10 mouse cellular contexts compared by ENCODE assay signal in the genomic region with DNA sequence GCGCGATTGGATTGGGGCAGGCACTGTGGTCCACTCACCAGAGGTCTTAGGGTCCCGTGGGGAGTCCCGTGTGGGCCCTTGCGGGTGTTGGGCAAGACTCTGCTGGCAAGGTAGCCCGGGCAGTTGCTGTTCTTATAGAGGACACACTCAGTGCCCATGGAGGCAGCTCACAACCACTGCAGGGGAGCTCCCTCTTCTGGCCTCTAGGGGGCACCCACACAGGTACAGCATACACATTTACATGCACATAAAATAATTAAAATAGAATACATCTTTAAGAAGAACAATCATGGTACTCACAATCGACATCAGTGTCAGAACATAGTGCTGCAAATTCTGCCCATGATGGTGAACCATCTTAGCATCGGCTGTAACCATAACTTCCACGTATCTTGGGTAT.
DNase-seq lines count a peak whose midpoint lies in the region; ATAC-seq and TF ChIP-seq lines count a peak whose summit lies in the region.
"Had no signal": no experiment of that assay in that cellular context is flagged by ENCODE, and none has a peak within 500 bp of the region (broad histone marks: within the 10 kb centered on the region; RNA-seq: fewer than 3 reads in every experiment).

No protein-coding gene starts in this region.

- no peaks in the 10 kb centered on the region for H3K36me3 ChIP-seq in liver, postnatal 0 days (replicated peaks; ENCODE audit: insufficient read depth, low read length)
- no peaks in the 10 kb centered on the region for H3K36me3 ChIP-seq in liver, embryonic 12.5 days
- no peaks in the 10 kb centered on the region for H3K36me3 ChIP-seq in stomach, postnatal 0 days (ENCODE audit: control insufficient read depth, insufficient read depth, low read length)

- H3K27me3 ChIP-seq in liver, postnatal 0 days (ENCODE audit: insufficient read depth, low read length) = no peaks in the 10 kb centered on the region
- H3K27me3 ChIP-seq in liver, embryonic 12.5 days (replicated peaks) = no peaks in the 10 kb centered on the region
- no peaks in the 10 kb centered on the region for H3K27me3 ChIP-seq in stomach, postnatal 0 days (ENCODE audit: control insufficient read depth, insufficient read depth, low read length)
- H3K27me3 ChIP-seq: megakaryocyte, embryonic 14.5 days had no signal

- H3K9ac ChIP-seq in liver, postnatal 0 days (replicated peaks) = no peak overlapping the region
- no peak overlapping the region for H3K9ac ChIP-seq in liver, embryonic 12.5 days
- H3K9ac ChIP-seq in stomach, postnatal 0 days (ENCODE audit: low read length) = no peak overlapping the region

- H3K27ac ChIP-seq in liver, postnatal 0 days (ENCODE audit: low read depth) = no peak overlapping the region
- no peak overlapping the region for H3K27ac ChIP-seq in liver, embryonic 12.5 days
- H3K27ac ChIP-seq in stomach, postnatal 0 days (replicated peaks) = no peak overlapping the region

- WGBS in liver, postnatal 0 days (ENCODE audit: insufficient replicate concordance) = 77% methylated on average over 4 of the region's 9 CpGs
- 75% methylated on average over 5 of the region's 9 CpGs for WGBS in liver, embryonic 12.5 days (ENCODE audit: insufficient replicate concordance)
- WGBS in stomach, postnatal 0 days = 96% methylated on average over 5 of the region's 9 CpGs

- no peak for TF ChIP-seq EP300 in liver, postnatal 0 days (IDR thresholded peaks at IDR 0.05; ENCODE audit: low read depth)
- TF ChIP-seq EP300 in stomach, postnatal 0 days (optimal IDR thresholded peaks at IDR 0.05) = no peak

- H3K4me3 ChIP-seq in liver, postnatal 0 days (ENCODE audit: low read depth, low read length) = no peak overlapping the region
- H3K4me3 ChIP-seq in liver, embryonic 12.5 days = no peak overlapping the region
- no peak overlapping the region for H3K4me3 ChIP-seq in stomach, postnatal 0 days (ENCODE audit: low read depth, low read length)
- H3K4me3 ChIP-seq: megakaryocyte, embryonic 14.5 days had no signal

- TF ChIP-seq CTCF in liver, postnatal 0 days (IDR thresholded peaks at IDR 0.05; ENCODE audit: low read depth) = peak; percentile 30; the same call in 1 of the 2 replicates
- TF ChIP-seq CTCF in stomach, postnatal 0 days (IDR thresholded peaks at IDR 0.05; ENCODE audit: low read depth) = peak; percentile 47

- no peak for ATAC-seq in liver, postnatal 0 days
- no peak for ATAC-seq in liver, embryonic 12.5 days
- no peak for ATAC-seq in stomach, postnatal 0 days (ENCODE audit: low FRiP score, low TSS enrichment)
- no peak for ATAC-seq in monocyte, adult 5-6 weeks (replicated peaks; ENCODE audit: insufficient number of reproducible peaks, low FRiP score, low TSS enrichment, poor library complexity, severe bottlenecking)

- H3K9me3 ChIP-seq in liver, postnatal 0 days (ENCODE audit: low read length) = no peaks in the 10 kb centered on the region
- H3K9me3 ChIP-seq in liver, embryonic 12.5 days (replicated peaks) = no peaks in the 10 kb centered on the region
- H3K9me3 ChIP-seq in stomach, postnatal 0 days (ENCODE audit: control insufficient read depth, low read length) = no peaks in the 10 kb centered on the region
- H3K9me3 ChIP-seq: megakaryocyte, embryonic 14.5 days had no signal

- H3K4me2 ChIP-seq in liver, postnatal 0 days (ENCODE audit: low read depth, low read length) = no peak overlapping the region
- no peak overlapping the region for H3K4me2 ChIP-seq in liver, embryonic 12.5 days
- H3K4me2 ChIP-seq in stomach, postnatal 0 days (replicated peaks; ENCODE audit: low read depth) = no peak overlapping the region

- peak; percentile 10 for DNase-seq in gastrocnemius, postnatal 10 days
- DNase-seq in gastrocnemius, postnatal 25 days = no peak
- DNase-seq in liver, postnatal 0 days = no peak
- DNase-seq in adrenal gland, adult 8-10 months = peak; percentile 4
- no peak for DNase-seq in stomach, postnatal 0 days (ENCODE audit: low spot score)
- no peak for DNase-seq in cerebellum, postnatal 4 days (ENCODE audit: low spot score in 2 of 2)
- DNase-seq: cerebellum, adult 18-20 months had no signal

- no peaks in the 10 kb centered on the region for H3K4me1 ChIP-seq in liver, postnatal 0 days (ENCODE audit: insufficient read depth)
- H3K4me1 ChIP-seq in liver, embryonic 12.5 days = no peaks in the 10 kb centered on the region
- H3K4me1 ChIP-seq in stomach, postnatal 0 days (replicated peaks; ENCODE audit: control insufficient read depth, insufficient read depth) = no peaks in the 10 kb centered on the region
- H3K4me1 ChIP-seq: megakaryocyte, embryonic 14.5 days had no signal

Comparison
In these comparisons a context has a peak if more than half of its experiments do, and no peak if none do; other contexts are left out.
1. DNase-seq: peak in gastrocnemius, postnatal 10 days (single experiment) and adrenal gland, adult 8-10 months (single experiment); none in gastrocnemius, postnatal 25 days (single experiment), liver, postnatal 0 days (single experiment), stomach, postnatal 0 days (single experiment) and cerebellum, postnatal 4 days (0 of 2).